Mouse (Mus musculus) bone marrow macrophage, adult 2 months (primary cell): ENCODE measurements at regions not wholly inside any gene's neighbourhood (a gene's known extent, or its start where the extent isn't known, plus 50 kb on each side); places are given as distances from the start of the nearest gene placed in this dataset.

Experiments used
- CTCF ChIP-seq: IDR thresholded peaks from 2 replicates; pipeline ENCODE4 v1.5.1; 2012; ENCODE audit warnings: low read depth, mild to moderate bottlenecking, low read length, moderate library complexity
- POLR2A ChIP-seq: IDR thresholded peaks from 2 replicates; pipeline ENCODE4 v1.6.1; 2012; ENCODE audit warnings: mild to moderate bottlenecking, low read depth, low read length, borderline replicate concordance

- TF ChIP-seq CTCF: no peak
- TF ChIP-seq POLR2A: no peak
Observed at GRCm38 (mm10) chr13:28544819-28545180, 287.5 kb downstream of the Gm11361 start.
